Mouse (Mus musculus) cerebellum, adult (tissue): ENCODE measurements around the gene Gm13420.
"Not testable (repeated sequence)": the region's sequence is repeated elsewhere in the genome, so short reads cannot be mapped to it uniquely, and the experiment has no call there.

Experiments used
- ATAC-seq: cut with Nextera tagmentation; 2 replicates; pipeline ENCODE4 v1.9.2; 2017; ENCODE audit warnings: mild to moderate bottlenecking, moderate library complexity, mixed read lengths; ENCODE audit not compliant: insufficient number of reproducible peaks, low FRiP score, low TSS enrichment

Gm13420 gene

GRCm38 (mm10) chr2:29739368-29739767 is 12.1 kb downstream of the Gm13420 start:
- no peak for ATAC-seq

- ATAC-seq = no peak
Observed at GRCm38 (mm10) chr2:29738799-29739198, 12.7 kb downstream of the Gm13420 start.

GRCm38 (mm10) chr2:29737209-29737925 is 14.1 kb downstream of the Gm13420 start:
- no peak for ATAC-seq

- no peak for ATAC-seq
Observed at GRCm38 (mm10) chr2:29735708-29736107, 15.8 kb downstream of the Gm13420 start.

GRCm38 (mm10) chr2:29733348-29733747 is 18.1 kb downstream of the Gm13420 start:
- no peak for ATAC-seq

GRCm38 (mm10) chr2:29732559-29732958 is 18.9 kb downstream of the Gm13420 start:
- ATAC-seq = no peak

GRCm38 (mm10) chr2:29731545-29731944 is 19.9 kb downstream of the Gm13420 start:
- ATAC-seq = 0 out of 2 replicates have a peak, but pooled peaks have one; percentile 36

GRCm38 (mm10) chr2:29729500-29729899 is 22.0 kb downstream of the Gm13420 start:
- ATAC-seq = no peak

- ATAC-seq = no peak
Observed at GRCm38 (mm10) chr2:29724664-29725365, 26.7 kb downstream of the Gm13420 start.

- ATAC-seq = no peak
Observed at GRCm38 (mm10) chr2:29723132-29723531, 28.4 kb downstream of the Gm13420 start.

- no peak for ATAC-seq
Observed at GRCm38 (mm10) chr2:29718581-29718980, 32.9 kb downstream of the Gm13420 start.

GRCm38 (mm10) chr2:29716691-29717090 is 34.8 kb downstream of the Gm13420 start:
- ATAC-seq = no peak

GRCm38 (mm10) chr2:29716143-29716542 is 35.3 kb downstream of the Gm13420 start:
- no peak for ATAC-seq

GRCm38 (mm10) chr2:29714127-29714526 is 37.4 kb downstream of the Gm13420 start:
- ATAC-seq = no peak

GRCm38 (mm10) chr2:29713501-29713900 is 38.0 kb downstream of the Gm13420 start:
- no peak for ATAC-seq

- no peak for ATAC-seq
Observed at GRCm38 (mm10) chr2:29711877-29712276, 39.6 kb downstream of the Gm13420 start.

GRCm38 (mm10) chr2:29711038-29711437 is 40.4 kb downstream of the Gm13420 start:
- no peak for ATAC-seq

GRCm38 (mm10) chr2:29708209-29708608 is 43.3 kb downstream of the Gm13420 start:
- not testable (repeated sequence) for ATAC-seq

GRCm38 (mm10) chr2:29707731-29708130 is 43.8 kb downstream of the Gm13420 start:
- no peak for ATAC-seq

- ATAC-seq = no peak
Observed at GRCm38 (mm10) chr2:29706726-29707620, 44.5 kb downstream of the Gm13420 start.

- peak; percentile 80 for ATAC-seq
Observed at GRCm38 (mm10) chr2:29705493-29705892, 46.0 kb downstream of the Gm13420 start.
